Mouse (Mus musculus) adipocyte (in vitro differentiated cells): ENCODE data around the gene Omp.
"Not testable (repeated sequence)": the region's sequence is repeated elsewhere in the genome, so short reads cannot be mapped to it uniquely, and the experiment has no call there.

Source experiments
- DNase-seq: peaks from one replicate; pipeline ENCODE4 v3.0.0-alpha.2; 2016; ENCODE audit warnings: low spot score

Gene Omp

GRCm38 (mm10) chr7:98145402-98145801 lies at the start of gene Omp:
TSS of gene Omp (minus strand) at chr7:98145502.
- no peak for DNase-seq

GRCm38 (mm10) chr7:98194026-98194792 lies 48.9 kb upstream of the Omp start:
- no peak for DNase-seq

GRCm38 (mm10) chr7:98193515-98194025 lies 48.3 kb upstream of the Omp start:
- DNase-seq: no peak

GRCm38 (mm10) chr7:98191571-98192250 lies 46.4 kb upstream of the Omp start:
- DNase-seq: no peak

- no peak for DNase-seq
Observed at GRCm38 (mm10) chr7:98190578-98190977, 45.3 kb upstream of the Omp start.

- DNase-seq: no peak
Observed at GRCm38 (mm10) chr7:98189745-98190144, 44.4 kb upstream of the Omp start.

GRCm38 (mm10) chr7:98188680-98189079 lies 43.4 kb upstream of the Omp start:
- DNase-seq: no peak

- no peak for DNase-seq
Observed at GRCm38 (mm10) chr7:98188238-98188637, 42.9 kb upstream of the Omp start.

GRCm38 (mm10) chr7:98187332-98187731 lies 42.0 kb upstream of the Omp start:
- DNase-seq: not testable (repeated sequence)

GRCm38 (mm10) chr7:98186637-98187036 lies 41.3 kb upstream of the Omp start:
- no peak for DNase-seq

- peak; percentile 67 for DNase-seq
Observed at GRCm38 (mm10) chr7:98185326-98185725, 40.0 kb upstream of the Omp start.

GRCm38 (mm10) chr7:98178560-98179231 lies 33.4 kb upstream of the Omp start:
- DNase-seq: peak; percentile 50

GRCm38 (mm10) chr7:98177929-98178559 lies 32.7 kb upstream of the Omp start, which contains the start of gene Capn5:
TSS of gene Capn5 (minus strand) at chr7:98178274.
- peak; percentile 83 for DNase-seq

- no peak for DNase-seq
Observed at GRCm38 (mm10) chr7:98177566-98177928, 32.2 kb upstream of the Omp start.

- no peak for DNase-seq
Observed at GRCm38 (mm10) chr7:98177071-98177485, 31.8 kb upstream of the Omp start.

GRCm38 (mm10) chr7:98176322-98177070 lies 31.2 kb upstream of the Omp start:
- no peak for DNase-seq

- no peak for DNase-seq
Observed at GRCm38 (mm10) chr7:98174883-98175755, 29.8 kb upstream of the Omp start.

- no peak for DNase-seq
Observed at GRCm38 (mm10) chr7:98173408-98173807, 28.1 kb upstream of the Omp start.

- no peak for DNase-seq
Observed at GRCm38 (mm10) chr7:98172661-98173060, 27.4 kb upstream of the Omp start.
